Mouse (Mus musculus) macrophage (primary cell): ENCODE measurements around the gene Wdr95. TPM values are rescaled to one million over a fixed set of nuclear protein-coding genes. Genes with fewer than 3 reads are reported as not detected.

Experiments used
- H3K27ac ChIP-seq: fragments of 350-480 bp; formaldehyde crosslinking; 2 replicates; pipeline ENCODE4 v1.9.0; 2021
- H3K36me3 ChIP-seq: fragments of 350-480 bp; formaldehyde crosslinking; 2 replicates; pipeline ENCODE4 v1.9.0; 2021; ENCODE audit errors: inconsistent target
- H3K4me3 ChIP-seq: fragments of 350-480 bp; formaldehyde crosslinking; 2 replicates; pipeline ENCODE4 v1.9.0; 2021; ENCODE audit errors: inconsistent target
- H3K79me2 ChIP-seq: fragments of 350-480 bp; formaldehyde crosslinking; 2 replicates; pipeline ENCODE4 v1.9.0; 2021; ENCODE audit errors: inconsistent target
- WGBS: methylation state at CpG from one replicate; pipeline ENCODE4 v1.1.7; 2026; ENCODE audit warnings: inconsistent platforms; ENCODE audit not compliant: missing documents; 5-methylcytosine and 5-hydroxymethylcytosine counted together
- polyA plus RNA-seq: library from polyadenylated mRNA; stranded (reverse); fragments of 250-400 nt; gene quantifications from 3 replicates; pipeline ENCODE4 v1.2.4, GENCODE M21; 2018; ENCODE audit warnings: inconsistent platforms

Wdr95 gene
- polyA plus RNA-seq, 1 experiment from 2014 or later: not detected

DNA sequence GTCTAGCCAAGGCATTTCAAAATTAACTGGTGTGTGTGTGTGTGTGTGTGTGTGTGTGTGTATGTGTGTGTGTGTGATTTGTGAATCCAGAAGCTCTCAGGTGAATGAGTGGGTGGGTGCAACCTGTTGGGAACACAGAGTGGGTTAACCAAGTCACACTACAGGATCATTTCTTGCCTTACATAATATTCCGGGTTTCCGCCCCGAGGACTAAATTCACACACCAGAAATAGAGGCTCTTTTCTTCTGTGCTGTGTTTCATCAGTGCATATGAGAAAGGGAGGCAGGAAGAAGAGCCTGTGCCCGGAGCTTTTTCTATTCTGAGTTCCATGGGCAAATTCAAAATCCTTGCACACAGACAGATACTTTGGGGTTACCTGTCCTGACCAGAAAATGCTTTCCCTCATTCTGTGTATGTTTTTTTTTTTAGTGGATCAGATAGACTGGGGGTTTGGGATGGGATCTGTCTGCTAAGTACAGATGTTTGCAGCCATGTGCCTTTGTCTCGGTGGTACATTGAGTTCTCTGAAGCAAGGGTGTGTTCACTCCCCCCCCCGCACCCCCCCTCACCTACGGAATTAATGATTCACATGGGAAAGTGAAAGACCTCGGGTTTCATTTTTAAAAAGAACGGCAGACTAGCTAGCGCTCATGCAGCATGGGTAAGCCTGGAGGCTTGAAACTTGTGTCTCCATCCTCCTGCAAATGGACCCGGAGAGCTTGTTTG, 114.5 kb downstream of the Wdr95 start:
- no peak overlapping the region for H3K4me3 ChIP-seq
- H3K36me3 ChIP-seq: no peaks in the 10 kb centered on the region
- WGBS: 87% methylated on average over 11 of the region's 11 CpGs
- no peaks in the 10 kb centered on the region for H3K79me2 ChIP-seq
- H3K27ac ChIP-seq: no peak overlapping the region

DNA sequence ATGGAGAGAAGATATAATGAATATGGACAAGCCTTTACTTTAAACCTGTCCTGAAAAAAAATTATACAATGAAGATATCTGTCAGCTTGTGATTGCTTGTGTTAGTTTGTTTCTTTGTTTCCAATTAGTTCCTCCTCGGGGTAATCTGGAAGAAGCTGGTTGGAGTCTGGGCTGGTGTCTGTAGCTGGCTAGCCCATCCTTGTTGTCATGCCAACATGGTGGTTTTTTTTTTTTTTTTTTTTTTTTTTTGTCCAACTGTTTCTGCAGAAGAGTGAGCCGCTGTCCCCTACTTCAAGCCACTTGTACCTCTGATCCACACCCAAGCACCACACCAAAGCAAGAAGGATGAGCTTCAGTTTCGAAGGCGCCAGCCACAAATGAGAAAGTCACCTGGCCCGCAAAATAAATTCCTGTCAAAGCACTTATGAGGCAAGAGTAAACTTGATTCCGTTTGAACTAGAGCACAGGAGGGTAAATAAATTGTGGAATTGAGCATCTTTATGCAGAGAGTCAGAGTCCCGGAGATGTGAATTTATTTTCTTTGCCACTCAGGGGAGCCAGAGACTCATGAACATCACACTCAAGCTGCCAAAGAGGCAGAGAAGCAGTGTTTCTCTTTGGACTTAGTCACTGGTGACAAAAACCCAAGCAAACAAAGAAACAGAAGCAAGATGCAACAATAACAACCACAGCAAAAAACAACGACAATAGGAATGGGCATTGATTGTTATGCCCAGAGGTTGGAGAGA, 119.1 kb downstream of the Wdr95 start:
- Histone ChIP-seq H3K36me3 (no peaks in the 10 kb centered on the region), H3K79me2 (no peaks in the 10 kb centered on the region), H3K27ac (no peak overlapping the region), H3K4me3 (no peak overlapping the region)
- 79% methylated on average over 7 of the region's 8 CpGs for WGBS

DNA sequence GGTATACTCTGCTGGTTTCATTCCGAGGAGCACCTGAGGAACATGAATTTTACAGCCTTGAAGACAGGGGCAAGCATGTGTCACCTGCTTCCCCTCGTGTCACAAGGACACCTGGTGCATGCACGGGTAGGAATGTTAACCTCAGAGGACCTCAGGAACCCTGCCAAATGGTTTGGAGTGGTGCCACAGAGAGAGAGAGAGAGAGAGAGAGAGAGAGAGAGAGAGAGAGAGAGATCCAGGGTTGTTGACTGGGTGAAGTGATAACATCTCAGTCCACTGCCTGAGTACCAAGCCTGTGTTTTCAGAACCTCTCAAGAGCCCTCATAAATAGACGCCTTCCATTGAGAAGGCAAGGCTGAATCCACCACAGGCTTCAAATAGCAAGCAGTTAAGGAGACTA, 119.7 kb downstream of the Wdr95 start:
- Histone ChIP-seq H3K79me2 (no peaks in the 10 kb centered on the region), H3K27ac (no peak overlapping the region), H3K4me3 (no peak overlapping the region), H3K36me3 (no peaks in the 10 kb centered on the region)
- WGBS: 19% methylated on average over 4 of the region's 4 CpGs

DNA sequence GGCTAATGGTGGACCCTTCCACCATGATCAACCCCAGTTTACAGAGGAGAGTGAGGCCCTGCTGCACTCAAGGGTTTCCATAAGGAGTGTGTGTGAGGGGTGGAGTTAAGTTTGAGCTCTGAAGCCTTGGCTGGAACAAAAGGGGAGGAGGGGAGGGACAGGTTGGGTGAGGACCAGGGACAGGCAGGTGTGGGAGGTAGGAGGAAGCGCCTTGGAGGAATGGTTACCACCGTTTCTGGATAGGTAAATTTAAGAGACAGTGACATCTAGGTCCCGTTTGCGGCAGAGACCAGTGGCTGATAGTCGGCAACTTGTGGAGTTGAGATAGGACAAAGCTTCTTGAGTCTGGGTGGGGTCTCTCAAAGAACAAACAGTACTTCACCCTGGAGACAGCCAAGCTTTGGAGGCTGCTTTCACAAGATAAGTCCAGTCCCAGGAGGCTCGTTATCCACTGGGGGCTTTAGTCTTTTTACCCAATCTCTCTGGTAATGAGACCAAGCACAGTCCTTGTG, 120.5 kb downstream of the Wdr95 start:
- no peaks in the 10 kb centered on the region for H3K79me2 ChIP-seq
- H3K4me3 ChIP-seq: no peak overlapping the region
- H3K27ac ChIP-seq: no peak overlapping the region
- H3K36me3 ChIP-seq: no peaks in the 10 kb centered on the region
- WGBS: 87% methylated on average over 6 of the region's 6 CpGs

DNA sequence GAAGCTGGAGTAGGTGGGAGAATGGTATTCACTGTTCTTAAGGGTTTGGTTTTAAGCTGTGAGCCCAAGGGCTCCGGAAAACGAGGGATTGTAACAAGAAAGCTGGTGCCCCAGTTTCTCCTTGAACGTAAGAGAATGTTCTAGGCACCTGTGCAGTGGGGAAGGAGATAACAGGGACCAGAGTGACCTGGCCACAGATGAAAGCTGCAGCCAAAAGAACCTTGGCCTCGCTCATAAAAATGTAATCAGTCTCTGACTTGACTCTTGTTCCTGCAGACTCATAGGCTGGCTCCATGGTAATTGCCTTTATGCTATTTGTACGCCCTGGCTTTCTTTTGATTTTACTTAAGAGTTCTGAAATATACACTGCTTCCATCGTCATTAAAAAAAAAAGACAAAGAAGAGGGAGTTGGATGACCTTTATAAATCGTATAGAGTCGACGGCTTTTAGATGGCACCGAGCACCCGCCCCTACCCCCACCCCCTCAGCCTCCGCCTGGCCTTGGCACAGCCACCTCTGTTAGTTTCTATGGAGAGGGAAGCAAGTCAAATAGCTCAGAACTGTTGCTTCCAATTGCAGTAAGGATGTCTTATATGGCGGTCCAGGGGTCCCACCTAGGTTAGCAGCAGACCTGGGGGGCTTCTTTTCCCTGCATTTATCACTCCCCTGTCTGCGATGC, 121.2 kb downstream of the Wdr95 start:
- 93% methylated on average over 14 of the region's 14 CpGs for WGBS
- Histone ChIP-seq H3K27ac (no peak overlapping the region), H3K36me3 (no peaks in the 10 kb centered on the region), H3K4me3 (no peak overlapping the region), H3K79me2 (no peaks in the 10 kb centered on the region)

DNA sequence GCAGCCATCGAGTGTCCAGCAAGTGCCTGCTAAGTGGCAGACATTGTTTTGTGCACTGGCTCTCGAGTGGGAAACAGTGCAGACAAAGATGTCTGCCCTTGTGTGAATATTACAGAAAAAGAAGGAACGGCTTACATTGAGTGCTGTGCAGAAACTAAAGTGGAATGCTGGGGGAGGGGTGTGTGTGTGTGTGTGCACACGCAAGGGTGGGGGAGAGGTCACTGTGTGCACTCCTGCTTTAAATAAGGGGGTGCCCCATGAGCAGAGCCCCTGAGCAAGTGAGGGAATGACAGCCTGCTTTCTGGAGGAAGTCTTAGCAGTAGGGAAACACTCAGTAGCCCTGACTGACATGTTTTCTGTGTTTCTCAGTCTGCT, 121.7 kb downstream of the Wdr95 start:
- WGBS: 87% methylated on average over 4 of the region's 4 CpGs
- H3K27ac ChIP-seq: no peak overlapping the region

DNA sequence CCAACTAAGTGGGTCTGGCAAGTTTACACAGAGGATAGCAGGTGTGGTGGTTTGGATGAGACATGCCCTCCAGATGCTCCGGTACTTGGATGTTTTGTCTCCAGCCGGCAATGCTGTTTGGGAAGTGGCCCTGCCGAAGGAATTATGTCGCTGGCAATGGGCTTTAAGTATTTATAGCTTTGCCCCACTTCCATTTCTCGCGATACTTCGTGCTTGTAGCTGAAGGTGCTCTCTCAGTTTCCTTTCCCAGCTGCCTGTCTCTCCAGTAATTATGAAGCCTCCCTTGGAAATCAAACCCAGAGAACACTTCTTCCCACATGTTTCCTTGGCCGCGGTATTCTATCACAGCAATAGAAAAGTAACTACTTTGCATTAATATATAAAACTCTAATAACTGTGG, 127.2 kb downstream of the Wdr95 start:
- no peak overlapping the region for H3K4me3 ChIP-seq
- no peaks in the 10 kb centered on the region for H3K79me2 ChIP-seq
- no peak overlapping the region for H3K27ac ChIP-seq
- H3K36me3 ChIP-seq: no peaks in the 10 kb centered on the region
- WGBS: 94% methylated on average over 9 of the region's 9 CpGs

More for the DNA sequence above, 121.7 kb downstream of the Wdr95 start:
- Histone ChIP-seq H3K36me3 (no peaks in the 10 kb centered on the region), H3K4me3 (no peak overlapping the region), H3K79me2 (no peaks in the 10 kb centered on the region)

DNA sequence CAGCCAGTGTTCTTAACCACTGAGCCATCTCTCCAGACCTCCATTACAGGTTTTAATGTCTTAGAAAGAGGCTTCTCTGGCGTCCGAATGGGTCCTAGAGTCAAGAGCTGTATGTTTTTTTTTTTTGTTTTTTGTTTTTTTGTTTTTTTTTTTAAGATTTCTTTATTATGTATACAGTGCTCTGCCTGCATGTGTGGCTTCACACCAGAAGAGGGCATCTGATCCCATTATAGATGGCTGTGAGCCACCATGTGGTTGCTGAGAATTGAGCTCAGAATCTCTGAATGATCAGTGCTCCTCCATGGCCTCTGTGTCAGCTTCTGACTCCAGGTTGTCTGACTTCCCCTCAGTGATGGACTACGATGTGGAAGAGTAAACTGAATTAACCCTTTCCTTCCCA, 129.5 kb downstream of the Wdr95 start:
- no peaks in the 10 kb centered on the region for H3K36me3 ChIP-seq
- H3K4me3 ChIP-seq: no peak overlapping the region
- no peak overlapping the region for H3K27ac ChIP-seq
- H3K79me2 ChIP-seq: no peaks in the 10 kb centered on the region
- WGBS: 55% methylated on average over 3 of the region's 3 CpGs

DNA sequence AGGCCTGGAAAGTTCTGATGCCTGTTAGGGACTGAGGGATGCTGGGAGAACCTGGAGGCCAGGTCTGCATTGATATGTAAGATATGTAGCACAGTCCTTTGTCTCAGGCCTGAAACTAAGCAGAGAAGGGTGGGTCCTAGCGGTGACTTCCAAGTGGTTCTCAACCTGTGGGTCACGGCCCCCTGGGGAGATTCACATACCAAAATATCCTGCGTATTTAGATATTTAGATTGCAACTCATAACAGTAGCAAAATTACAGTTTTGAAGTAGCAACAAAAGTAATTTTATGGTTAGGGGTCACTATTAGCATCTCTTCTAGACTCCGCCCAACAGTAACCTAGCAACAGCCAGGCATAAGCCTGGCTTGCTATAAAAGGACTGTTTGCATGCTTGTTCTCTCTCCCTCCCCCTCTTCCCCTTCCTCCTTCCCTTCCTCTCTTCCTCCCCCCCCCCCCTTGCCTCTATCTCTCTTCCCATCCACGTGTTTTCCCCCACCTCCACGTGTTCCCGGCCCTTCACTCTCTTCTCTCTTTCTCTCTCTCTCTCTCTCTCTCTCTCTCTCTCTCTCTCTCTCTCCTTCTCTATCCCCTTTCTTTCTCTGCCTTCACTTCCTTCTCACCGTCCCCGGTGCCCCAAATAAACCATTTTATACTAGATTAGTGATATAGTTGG, 130.4 kb downstream of the Wdr95 start:
- Histone ChIP-seq H3K27ac (no peak overlapping the region), H3K36me3 (no peaks in the 10 kb centered on the region), H3K79me2 (no peaks in the 10 kb centered on the region), H3K4me3 (no peak overlapping the region)
- 77% methylated on average over 6 of the region's 9 CpGs for WGBS

DNA sequence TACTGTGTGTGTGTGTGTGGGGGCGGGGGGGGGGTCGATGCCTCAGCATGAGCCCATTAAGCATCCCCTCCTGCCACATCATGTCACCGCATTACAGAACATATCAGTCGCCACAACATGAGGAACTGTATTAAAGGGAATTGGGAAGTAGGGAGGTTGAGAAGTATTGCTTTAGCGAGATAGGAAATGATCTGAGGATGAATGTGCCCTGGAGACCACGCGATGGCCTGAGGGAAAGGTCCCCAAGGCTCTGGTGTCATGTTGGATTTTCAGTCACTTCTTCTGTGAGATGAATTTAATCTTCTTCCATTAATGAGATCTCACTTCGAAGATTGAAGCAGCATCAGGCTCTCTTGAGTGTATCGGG, 130.9 kb downstream of the Wdr95 start:
- H3K4me3 ChIP-seq: no peak overlapping the region
- no peaks in the 10 kb centered on the region for H3K36me3 ChIP-seq
- 41% methylated on average over 8 of the region's 9 CpGs for WGBS
- H3K79me2 ChIP-seq: no peaks in the 10 kb centered on the region
- H3K27ac ChIP-seq: no peak overlapping the region

DNA sequence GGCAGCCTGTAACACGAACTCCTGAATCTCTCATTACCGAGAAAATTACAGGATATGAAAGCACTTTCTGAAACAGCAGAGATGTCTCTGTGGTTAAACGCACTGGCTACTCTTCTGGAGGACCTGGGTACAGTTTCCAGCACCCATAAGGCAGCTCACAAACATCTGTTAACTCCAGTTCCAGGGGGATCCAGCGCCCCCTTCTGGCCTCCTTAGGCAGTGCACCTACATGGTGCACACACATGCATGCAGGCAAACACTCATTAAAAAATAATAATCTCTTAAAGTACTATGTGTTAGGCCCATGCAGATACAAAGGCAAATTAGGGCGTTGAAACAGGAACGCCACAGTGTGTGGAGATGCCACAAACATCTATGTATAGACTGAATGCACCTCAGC, 132.9 kb downstream of the Wdr95 start:
- H3K4me3 ChIP-seq: no peak overlapping the region
- no peaks in the 10 kb centered on the region for H3K79me2 ChIP-seq
- H3K27ac ChIP-seq: no peak overlapping the region
- 91% methylated on average over 6 of the region's 6 CpGs for WGBS
- H3K36me3 ChIP-seq: no peaks in the 10 kb centered on the region

Other genes starting within 250 kb of the Wdr95 start
- gene Medag, start 116.9 kb upstream of the Wdr95 start, polyA plus RNA-seq: not detected in 3 replicates
- gene Tex26, start 89.0 kb upstream of the Wdr95 start, polyA plus RNA-seq: not detected in 3 replicates
- 16.7 to 40.2 TPM (median 31.8 TPM) in 3 replicates for gene Hsph1, start 107.7 kb downstream of the Wdr95 start, polyA plus RNA-seq
- gene B3glct, start 149.6 kb downstream of the Wdr95 start, polyA plus RNA-seq: 4.1 to 7.5 TPM (median 4.4 TPM) in 3 replicates